Mouse (Mus musculus) brain, adult 2 months (tissue): Measurements from ENCODE around the gene Stk40.

Source experiments
- DNase-seq: peaks from one replicate; pipeline ENCODE4 v3.0.0; 2011; ENCODE audit warnings: low read depth, low spot score

Stk40 gene

DNA sequence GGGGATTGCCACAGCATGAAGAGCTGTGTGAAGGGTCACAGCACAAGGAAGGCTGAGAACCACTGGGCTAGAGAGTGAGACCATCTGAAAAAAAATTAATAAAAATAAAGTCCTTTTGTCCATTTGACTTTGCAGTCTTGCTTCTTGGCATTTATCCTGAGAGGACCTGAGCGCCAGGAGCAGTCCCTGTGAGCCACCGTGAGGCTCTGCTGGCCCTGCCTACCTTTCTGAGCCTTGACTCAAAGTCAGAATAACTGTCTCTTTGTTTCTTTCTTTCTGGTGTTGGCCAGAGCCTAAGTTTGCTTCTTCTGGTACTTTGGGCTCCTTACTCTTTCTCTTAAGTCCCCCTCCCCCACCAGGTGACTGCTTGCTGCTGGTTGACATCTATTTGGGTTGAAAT is 16.7 kb downstream of the Stk40 start:
- DNase-seq: peak; percentile 59

DNA sequence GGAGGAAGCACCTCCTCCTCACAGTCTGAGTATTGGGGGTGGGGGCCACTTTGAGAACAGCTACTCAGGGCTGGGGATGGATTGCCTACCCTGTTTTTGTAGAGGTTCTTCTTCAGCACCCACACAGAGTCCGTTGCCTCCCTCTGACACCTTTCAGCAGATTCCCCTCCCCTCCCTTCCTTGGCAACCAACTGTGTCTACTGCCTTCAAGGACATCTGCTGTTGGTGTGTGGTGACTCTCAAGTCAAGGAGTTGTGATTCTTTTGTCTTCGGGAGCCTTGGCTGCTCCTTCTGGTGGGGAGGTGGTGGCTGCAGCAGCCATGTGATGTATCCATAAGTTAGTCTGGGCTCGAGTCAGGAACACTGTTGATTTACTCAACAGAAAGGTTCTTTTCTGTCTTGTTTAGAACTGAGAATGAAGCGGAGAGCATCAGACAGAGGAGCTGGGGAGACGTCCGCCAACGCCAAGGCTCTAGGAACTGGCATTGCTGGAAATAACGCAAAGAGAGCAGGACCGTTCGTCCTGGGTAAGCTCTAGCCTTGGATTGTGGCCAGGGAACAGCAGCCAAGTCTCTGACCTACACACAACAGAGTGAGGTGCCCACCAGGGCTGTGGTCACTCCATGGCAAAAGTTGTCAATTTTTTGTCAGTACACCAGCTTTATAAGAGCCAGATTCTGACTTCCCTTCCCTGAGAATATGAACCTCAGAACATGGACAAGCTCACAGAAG is 19.7 kb downstream of the Stk40 start:
- DNase-seq: peak; percentile 88

DNA sequence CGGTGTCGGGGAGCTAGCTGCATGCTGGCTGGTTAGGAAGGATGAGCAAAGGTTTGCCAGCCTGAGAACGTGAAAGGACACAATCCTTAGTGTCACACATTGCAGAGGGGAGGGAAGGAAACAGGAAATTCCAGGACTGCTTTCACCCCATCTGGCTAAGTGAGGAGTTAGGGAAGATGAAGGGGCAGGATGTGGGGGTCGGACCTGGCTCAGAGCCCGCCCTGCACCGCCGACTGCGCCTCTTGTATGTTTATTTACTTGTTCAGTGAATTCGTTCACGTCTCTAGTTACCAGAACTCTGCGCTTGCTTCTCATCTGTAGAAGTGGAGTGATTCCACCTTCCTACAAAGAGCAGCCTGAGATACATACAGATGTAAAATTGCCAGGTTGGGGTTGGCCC is 26.7 kb downstream of the Stk40 start:
- DNase-seq: no peak

DNA sequence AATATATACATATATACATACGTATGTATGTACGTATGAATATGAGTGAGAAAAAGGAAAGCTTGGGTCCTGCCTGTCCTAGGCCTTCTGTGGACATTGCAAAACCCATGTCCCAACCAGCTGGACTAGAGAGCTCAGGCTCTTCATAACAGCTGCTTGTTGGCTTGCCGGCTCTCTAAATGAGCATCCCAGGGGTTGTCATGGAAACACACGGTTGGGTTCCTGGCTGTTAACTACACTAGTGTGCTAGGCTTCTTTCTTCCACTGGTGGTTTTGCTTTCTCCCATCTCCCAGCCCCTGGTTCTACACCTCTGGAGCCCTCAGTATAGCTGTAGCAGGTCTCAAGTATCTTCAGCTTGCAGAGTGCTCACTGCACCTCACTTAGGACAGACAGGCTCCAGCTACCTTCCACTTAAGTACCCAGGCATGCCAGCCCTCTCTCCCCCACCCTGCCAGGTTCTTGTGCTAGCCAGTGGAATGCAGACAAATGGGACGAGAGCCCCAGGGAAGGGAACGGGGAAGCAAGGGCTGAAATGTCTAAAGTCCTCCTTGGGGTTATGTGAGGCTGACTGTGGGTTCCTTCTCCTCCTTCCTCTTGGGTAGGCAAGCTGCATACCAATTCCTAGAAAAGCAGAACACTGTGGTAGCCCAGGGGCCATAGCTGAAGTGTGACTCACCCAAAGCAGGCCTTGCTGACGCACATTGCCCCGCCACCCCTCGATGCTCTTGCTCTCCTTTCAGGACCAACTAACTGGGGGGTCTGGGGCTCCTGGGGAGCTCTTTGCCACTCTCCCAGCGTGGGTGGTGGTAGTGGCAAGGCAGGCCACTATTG is 27.7 kb downstream of the Stk40 start:
- DNase-seq: peak; percentile 83

DNA sequence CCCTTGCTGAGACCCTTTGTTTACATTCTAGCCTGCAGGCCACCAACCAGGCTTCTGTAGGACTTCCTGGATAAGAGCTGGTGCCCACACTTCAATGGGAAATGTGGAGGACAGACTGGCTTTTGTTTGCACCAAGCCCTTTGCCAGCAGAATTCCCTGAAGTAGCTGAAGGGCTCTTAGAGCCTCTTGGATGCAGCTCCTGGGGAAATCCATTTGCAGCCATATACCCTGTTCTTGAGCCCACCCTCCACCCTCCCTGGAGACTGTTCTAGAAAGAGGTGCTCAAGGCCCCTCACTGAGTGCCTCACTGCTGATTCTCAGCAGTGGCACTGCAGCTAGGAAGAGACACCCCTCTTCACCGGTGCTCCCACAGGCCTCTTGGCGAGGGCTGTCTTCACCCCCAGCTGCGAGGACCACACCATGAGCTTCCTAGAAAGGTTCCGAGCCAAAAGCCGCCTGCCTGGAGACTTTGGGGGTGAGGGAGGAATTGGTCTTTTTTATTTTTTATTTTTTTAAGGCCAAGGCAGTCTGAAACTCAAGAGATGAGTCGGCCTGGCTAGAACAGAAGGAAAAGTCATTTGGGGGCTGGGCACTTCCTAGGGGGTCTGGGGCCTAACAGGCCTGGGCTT is 29.0 kb downstream of the Stk40 start:
- DNase-seq: no peak

- DNase-seq: peak; percentile 57
Observed at GRCm38 (mm10) chr4:126134236-126134635, 30.5 kb downstream of the Stk40 start.

- DNase-seq: peak; percentile 67
Observed at GRCm38 (mm10) chr4:126134639-126135038, 30.9 kb downstream of the Stk40 start.

- no peak for DNase-seq
Observed at GRCm38 (mm10) chr4:126137773-126138172, 34.0 kb downstream of the Stk40 start.

DNA sequence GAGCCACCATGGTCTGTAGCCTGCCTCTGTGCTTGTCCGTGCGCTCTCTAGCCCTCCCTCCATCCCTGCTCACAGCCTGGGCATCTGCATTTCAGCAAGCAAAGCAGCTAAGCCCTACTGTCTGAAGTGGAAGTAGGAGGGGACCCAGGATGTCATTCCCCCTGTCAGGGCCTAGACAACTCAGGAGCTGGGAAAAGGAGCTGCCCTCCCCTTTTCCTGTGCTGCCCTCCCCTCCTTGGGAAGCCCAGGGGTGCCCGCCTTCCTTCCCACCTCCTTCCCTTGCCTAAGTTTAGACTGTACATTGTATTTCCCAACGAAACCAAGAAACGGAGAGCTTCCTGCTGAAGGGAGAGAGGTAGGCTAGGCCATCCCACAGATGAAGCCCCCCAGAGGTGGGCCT is 37.3 kb downstream of the Stk40 start:
- no peak for DNase-seq

- DNase-seq: no peak
Observed at GRCm38 (mm10) chr4:126145396-126145795, 41.6 kb downstream of the Stk40 start.

GRCm38 (mm10) chr4:126146974-126147532 is 43.3 kb downstream of the Stk40 start:
- no peak for DNase-seq

GRCm38 (mm10) chr4:126147533-126148160 is 43.9 kb downstream of the Stk40 start, which contains the start of gene Eva1b:
Eva1b (plus strand) TSS chr4:126147744.
- no peak for DNase-seq

GRCm38 (mm10) chr4:126148161-126148961 is 44.6 kb downstream of the Stk40 start:
- no peak for DNase-seq

GRCm38 (mm10) chr4:126149041-126149676 is 45.4 kb downstream of the Stk40 start:
- no peak for DNase-seq

GRCm38 (mm10) chr4:126149798-126150197 is 46.0 kb downstream of the Stk40 start:
- no peak for DNase-seq

DNA sequence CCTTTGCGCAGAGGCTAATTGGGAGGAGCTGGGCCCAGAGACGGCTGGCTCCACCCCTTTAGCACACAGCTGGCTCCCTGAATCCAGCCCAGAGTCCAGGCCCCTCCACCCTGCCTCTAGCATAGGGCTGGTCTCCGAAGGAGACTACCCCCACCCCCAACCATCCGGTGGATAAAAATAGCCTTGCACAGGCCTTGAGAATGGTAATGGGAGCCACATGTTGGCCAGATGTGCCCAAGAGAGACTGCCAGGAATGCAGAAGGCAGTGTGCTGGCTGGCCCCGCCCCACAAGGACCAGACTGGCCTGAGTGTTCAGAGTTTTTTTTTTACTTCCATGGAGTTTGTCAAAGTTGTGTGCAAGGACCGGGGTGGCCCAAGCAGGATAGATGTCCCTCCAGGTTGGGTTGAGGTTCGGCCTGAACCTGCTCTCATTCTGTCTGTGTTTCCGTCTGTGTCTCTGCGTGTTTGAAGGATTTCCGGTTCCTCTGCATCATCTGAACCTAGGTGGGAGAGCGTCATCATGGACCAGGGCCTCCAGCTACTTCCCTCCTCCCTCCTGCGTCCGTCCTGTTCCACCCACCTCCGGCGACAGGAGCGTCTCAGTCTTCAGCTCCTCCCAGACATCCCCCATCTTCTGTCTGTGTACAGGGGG is 46.7 kb downstream of the Stk40 start:
- DNase-seq: no peak

- DNase-seq: no peak
Observed at GRCm38 (mm10) chr4:126150949-126151320, 47.2 kb downstream of the Stk40 start.

GRCm38 (mm10) chr4:126151701-126152440 is 48.1 kb downstream of the Stk40 start:
- DNase-seq: no peak

DNA sequence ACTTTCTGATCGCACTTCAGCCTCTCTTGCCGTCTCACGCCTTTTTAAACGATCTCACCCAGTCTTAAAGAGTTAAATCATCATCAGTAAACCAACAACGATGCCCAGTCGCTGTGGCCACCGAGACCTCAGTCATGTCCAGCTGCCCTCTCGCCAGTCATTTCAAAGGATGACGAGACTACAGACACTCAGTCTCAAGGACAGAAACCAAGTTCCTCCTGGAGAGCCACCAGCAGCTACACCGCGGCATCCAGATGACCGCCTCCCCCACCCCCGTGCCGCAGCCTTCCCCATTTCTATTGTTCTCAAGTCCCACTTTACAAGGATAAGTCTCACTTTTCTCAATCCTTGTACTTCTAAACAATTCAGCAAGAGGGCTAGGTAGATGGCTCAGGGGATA is 49.1 kb downstream of the Stk40 start:
- DNase-seq: no peak
